Mouse (Mus musculus): ENCODE measurements around the gene Fgfr2.

GRCm38 (mm10) chr7:132276287-132276686, 846.9 kb downstream of the Fgfr2 start:
- TF ChIP-seq CTCF (IDR thresholded peaks at IDR 0.05) (no peak), EP300 (IDR thresholded peaks at IDR 0.05) (no peak)
